Mouse (Mus musculus) spleen, postnatal 4 days (tissue): ENCODE measurements at regions not wholly inside any gene's neighbourhood (a gene's known extent, or its start where the extent isn't known, plus 50 kb on each side); places are given as distances from the start of the nearest gene placed in this dataset.
"Not testable (repeated sequence)": the region's sequence is repeated elsewhere in the genome, so short reads cannot be mapped to it uniquely, and the experiment has no call there.

ENCODE experiments used
- DNase-seq, 2 experiments: peaks; one replicate each; pipeline ENCODE4 v3.0.0; 2022; ENCODE audit warnings: low spot score in 2 of 2

- peak in 1 of 2 experiments; percentile 11 for DNase-seq
Measured at GRCm38 (mm10) chrX:91059251-91059650, 167.3 kb downstream of the Gm44 start.

- not testable (repeated sequence) for DNase-seq
Measured at GRCm38 (mm10) chrX:91085137-91085536, 193.2 kb downstream of the Gm44 start.
